Mouse (Mus musculus) kidney, adult 2 months (tissue): ENCODE measurements around the gene Gm33815. TPM values are rescaled to one million over a fixed set of nuclear protein-coding genes. Genes with fewer than 3 reads are reported as not detected.
"Not testable (repeated sequence)": the region's sequence is repeated elsewhere in the genome, so short reads cannot be mapped to it uniquely, and the experiment has no call there.

ENCODE experiments used
- DNase-seq: peaks from one replicate; pipeline ENCODE4 v3.0.0; 2021
- H3K27ac ChIP-seq: fragments of 200-500 bp; 2 replicates; pipeline ENCODE4 v1.5.1; 2012; ENCODE audit warnings: low read depth, low read length, control low read depth, inconsistent platforms; ENCODE audit not compliant: insufficient read depth
- H3K27me3 ChIP-seq: fragments of 200-500 bp; replicated peaks from 2 replicates; pipeline ENCODE4 v1.6.1; 2012; ENCODE audit warnings: mild to moderate bottlenecking, moderate library complexity, low read length, inconsistent platforms; ENCODE audit not compliant: control insufficient read depth, insufficient read depth
- H3K36me3 ChIP-seq: fragments of 200-500 bp; 2 replicates; pipeline ENCODE4 v1.6.1; 2012; ENCODE audit warnings: mild to moderate bottlenecking, moderate library complexity, low read length, inconsistent platforms; ENCODE audit not compliant: control insufficient read depth, insufficient read depth
- H3K4me1 ChIP-seq: fragments of 200-500 bp; 2 replicates; pipeline ENCODE4 v1.6.1; 2011; ENCODE audit warnings: low read length; ENCODE audit not compliant: control insufficient read depth, insufficient read depth
- H3K4me3 ChIP-seq: fragments of 200-500 bp; 2 replicates; pipeline ENCODE4 v1.5.1; 2011; ENCODE audit warnings: mild to moderate bottlenecking, low read depth, low read length, control low read depth; ENCODE audit not compliant: insufficient read depth
- WGBS: fragments of 180-500 bp; shearing (Covaris S2); methylation state at CpG from one replicate; pipeline ENCODE4 v1.1.7; 2018; 5-methylcytosine and 5-hydroxymethylcytosine counted together
- polyA plus RNA-seq: library from polyadenylated mRNA; depleted of rRNA; stranded (reverse); fragments of >200 nt; gene quantifications from 2 replicates; pipeline ENCODE4 v1.2.3, GENCODE M21; 2012; rRNA removed

Gm33815 gene
- not detected in 2 replicates for polyA plus RNA-seq

DNA sequence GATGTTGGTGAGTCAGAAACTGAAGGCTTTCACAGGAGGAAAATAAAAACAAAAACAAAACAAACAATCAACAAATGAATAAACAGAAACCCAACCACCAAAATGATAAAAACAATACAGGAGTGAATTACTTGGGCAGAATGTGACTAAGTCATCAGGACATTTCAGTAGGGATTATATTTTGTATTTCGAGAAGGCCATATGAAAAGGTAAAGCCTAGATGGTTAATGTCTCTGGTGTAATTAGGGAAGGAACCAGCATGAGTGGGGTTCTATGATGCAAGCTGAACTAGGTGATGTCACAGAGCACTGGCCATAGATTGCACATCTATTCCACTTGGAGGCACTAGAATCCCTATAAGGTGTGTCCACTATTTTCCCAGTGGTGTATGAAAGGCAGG, at the start of gene Gm33815:
TSS of gene Gm33815 (plus strand) at position 301 of the 400 bp plus-strand sequence.
- not testable (repeated sequence) for DNase-seq, H3K4me1 ChIP-seq, H3K36me3 ChIP-seq, H3K27me3 ChIP-seq, H3K27ac ChIP-seq, H3K4me3 ChIP-seq
- WGBS, result no CpG with 5 or more reads among the region's 1 CpGs
